Mouse (Mus musculus): ENCODE measurements around the gene Trak1. TPM values are rescaled to one million over a fixed set of nuclear protein-coding genes. Genes with fewer than 3 reads are reported as not detected.

Gene Trak1
- polyA plus RNA-seq, 1 experiment from 2014 or later = 11.6 TPM

DNA sequence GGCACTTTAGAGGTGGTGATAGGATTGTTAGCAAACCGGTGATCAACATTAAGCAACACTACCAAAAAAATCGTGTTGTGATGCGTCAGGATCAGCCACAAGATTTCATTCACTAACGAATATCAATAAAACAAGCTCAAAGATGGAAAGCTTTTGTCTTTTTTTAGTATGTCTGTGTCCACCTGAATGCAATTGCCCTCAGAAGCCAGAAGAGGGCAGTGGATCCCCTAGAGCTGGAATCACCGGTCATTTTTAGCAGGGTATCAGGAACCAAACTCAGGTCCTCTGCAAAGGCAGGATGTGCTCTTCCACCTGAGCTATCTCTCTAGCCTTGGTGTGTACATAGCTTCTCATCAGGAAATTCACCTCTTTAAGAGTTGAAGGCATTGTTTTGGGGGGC lies 177.5 kb downstream of the Trak1 start:
- Histone ChIP-seq H3K27ac (no peak overlapping the region), H3K9me3 (replicated peaks; ENCODE audit: low read length) (no peaks in the 10 kb centered on the region), H3K27me3 (ENCODE audit: insufficient read depth, low read length) (no peaks in the 10 kb centered on the region), H3K9ac (ENCODE audit: low read depth, low read length) (no peak overlapping the region), H3K4me2 (ENCODE audit: low read length) (no peak overlapping the region), H3K36me3 (ENCODE audit: insufficient read depth, low read length) (peaks cover 11% of the 10 kb centered on the region; the same call in 1 of the 2 replicates), H3K4me1 (replicated peaks; ENCODE audit: insufficient read depth, low read length) (no peaks in the 10 kb centered on the region; the same call in 1 of the 2 replicates), H3K4me3 (replicated peaks; ENCODE audit: low read depth, low read length) (no peak overlapping the region)
- DNase-seq (ENCODE audit: low spot score) (no peak), ATAC-seq (replicated peaks; ENCODE audit: low FRiP score, low read depth) (no peak)
- 87% methylated on average over 5 of the region's 5 CpGs for WGBS
- TF ChIP-seq CTCF (IDR thresholded peaks at IDR 0.05; ENCODE audit: low read depth) = peak; percentile 49

- ATAC-seq (replicated peaks; ENCODE audit: low FRiP score, low read depth) (no peak), DNase-seq (ENCODE audit: low spot score) (no peak)
- no peak overlapping the region for H3K9ac ChIP-seq (ENCODE audit: low read depth, low read length)
- no peaks in the 10 kb centered on the region for H3K27me3 ChIP-seq (ENCODE audit: insufficient read depth, low read length)
- H3K9me3 ChIP-seq (replicated peaks; ENCODE audit: low read length) = no peaks in the 10 kb centered on the region
- H3K27ac ChIP-seq = no peak overlapping the region
- H3K36me3 ChIP-seq (ENCODE audit: insufficient read depth, low read length) = peaks cover 11% of the 10 kb centered on the region; the same call in 1 of the 2 replicates
- 76% methylated on average over 16 of the region's 16 CpGs for WGBS
- H3K4me3 ChIP-seq (replicated peaks; ENCODE audit: low read depth, low read length) = no peak overlapping the region
- no peak for TF ChIP-seq CTCF (IDR thresholded peaks at IDR 0.05; ENCODE audit: low read depth)
- H3K4me2 ChIP-seq (ENCODE audit: low read length) = no peak overlapping the region
- H3K4me1 ChIP-seq (replicated peaks; ENCODE audit: insufficient read depth, low read length) = no peaks in the 10 kb centered on the region; the same call in 1 of the 2 replicates
These were observed 178.5 kb downstream of the Trak1 start for GRCm38 (mm10) chr9:121475488-121476452.

DNA sequence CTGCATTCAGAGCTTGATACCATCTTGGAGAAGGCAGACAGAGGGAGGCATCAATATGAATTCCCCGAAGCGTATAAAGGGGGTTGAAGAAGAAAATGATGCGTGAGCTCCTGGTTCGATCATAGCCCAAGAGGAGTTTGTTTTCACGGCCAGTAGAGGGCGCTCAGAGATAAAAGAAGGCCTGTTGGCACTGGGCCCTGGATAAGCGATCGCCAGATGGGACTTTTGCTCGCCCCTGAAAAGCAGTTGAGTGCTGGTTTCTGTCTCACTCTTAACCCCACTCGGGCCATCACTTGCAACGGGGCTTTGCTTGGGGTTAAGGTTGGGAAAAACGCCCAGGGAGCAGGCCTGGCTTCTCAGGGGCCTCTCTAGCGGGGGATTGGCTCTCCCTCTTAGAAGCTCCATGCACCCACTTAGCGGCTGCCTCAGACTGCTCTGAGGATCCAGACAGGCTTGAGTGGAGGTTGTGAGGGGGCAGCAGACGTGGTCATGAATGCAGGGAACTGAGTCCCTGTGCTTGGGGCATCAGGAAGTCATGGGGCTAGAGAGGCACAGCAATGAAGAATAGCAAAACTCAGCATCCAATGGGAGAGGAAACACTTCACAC lies 180.1 kb downstream of the Trak1 start:
- DNase-seq (ENCODE audit: low spot score) (peak; percentile 90), ATAC-seq (replicated peaks; ENCODE audit: low FRiP score, low read depth) (peak; percentile 16; the same call in 1 of the 2 replicates)
- Histone ChIP-seq H3K4me2 (ENCODE audit: low read length) (peak overlapping the region; percentile 44), H3K4me1 (replicated peaks; ENCODE audit: insufficient read depth, low read length) (no peaks in the 10 kb centered on the region; the same call in 1 of the 2 replicates), H3K4me3 (replicated peaks; ENCODE audit: low read depth, low read length) (no peak overlapping the region), H3K27ac (no peak overlapping the region), H3K9me3 (replicated peaks; ENCODE audit: low read length) (no peaks in the 10 kb centered on the region), H3K9ac (ENCODE audit: low read depth, low read length) (0 out of 2 replicates have a peak overlapping the region, but pooled peaks have one; percentile 37), H3K36me3 (ENCODE audit: insufficient read depth, low read length) (peaks cover 4% of the 10 kb centered on the region; the same call in 1 of the 2 replicates), H3K27me3 (ENCODE audit: insufficient read depth, low read length) (no peaks in the 10 kb centered on the region)
- TF ChIP-seq CTCF (IDR thresholded peaks at IDR 0.05; ENCODE audit: low read depth) = peak; percentile 85
- 15% methylated on average over 15 of the region's 15 CpGs for WGBS

DNA sequence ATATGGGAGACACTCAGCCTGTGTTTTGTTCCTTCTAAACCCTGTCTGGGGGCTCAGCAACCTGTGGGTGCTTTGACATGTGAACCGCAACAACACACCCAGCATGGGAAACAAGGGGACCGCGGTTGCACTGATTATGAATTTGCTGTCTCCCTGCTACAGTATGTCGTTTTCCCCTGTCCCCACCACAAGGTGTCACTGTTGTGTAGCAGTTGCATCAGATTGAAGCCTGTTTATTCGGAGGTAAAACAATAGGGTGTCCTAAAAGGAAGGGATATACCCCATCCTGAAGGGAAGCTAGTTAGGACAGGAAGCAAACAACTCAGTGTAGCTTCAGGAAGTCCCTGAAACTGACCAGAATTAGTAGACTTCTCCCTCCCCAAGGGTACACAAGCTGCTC lies 182.2 kb downstream of the Trak1 start:
- WGBS = 35% methylated on average over 5 of the region's 5 CpGs
- DNase-seq (ENCODE audit: low spot score) = peak; percentile 83
- Histone ChIP-seq H3K9ac (ENCODE audit: low read depth, low read length) (no peak overlapping the region), H3K27me3 (ENCODE audit: insufficient read depth, low read length) (no peaks in the 10 kb centered on the region), H3K9me3 (replicated peaks; ENCODE audit: low read length) (no peaks in the 10 kb centered on the region), H3K4me3 (replicated peaks; ENCODE audit: low read depth, low read length) (no peak overlapping the region), H3K36me3 (ENCODE audit: insufficient read depth, low read length) (no peaks in the 10 kb centered on the region), H3K4me1 (replicated peaks; ENCODE audit: insufficient read depth, low read length) (no peaks in the 10 kb centered on the region; the same call in 1 of the 2 replicates), H3K4me2 (ENCODE audit: low read length) (no peak overlapping the region), H3K27ac (no peak overlapping the region)
- ATAC-seq (replicated peaks; ENCODE audit: low FRiP score, low read depth) = no peak; the same call in 1 of the 2 replicates
- TF ChIP-seq CTCF (IDR thresholded peaks at IDR 0.05; ENCODE audit: low read depth) = peak; percentile 93

DNA sequence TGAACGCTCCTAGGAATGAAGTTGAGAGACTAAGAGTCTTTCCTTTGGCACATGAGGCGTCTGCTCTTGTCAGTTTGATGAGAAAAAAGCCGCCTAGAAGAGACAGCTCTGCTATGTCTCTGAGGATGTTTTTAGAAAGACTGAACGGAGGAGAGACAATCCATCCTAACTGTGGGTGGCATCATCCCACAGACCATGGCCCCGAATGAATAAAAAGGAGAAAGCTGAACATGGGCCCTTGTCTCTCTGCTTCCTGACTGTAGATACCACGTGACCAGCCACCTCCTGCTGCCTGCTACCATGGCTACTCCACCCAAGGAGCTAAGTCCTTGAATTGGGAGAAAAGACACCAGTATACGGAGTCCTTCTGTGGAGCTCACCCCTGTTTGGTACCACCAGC lies 189.9 kb downstream of the Trak1 start:
- Histone ChIP-seq H3K4me3 (replicated peaks; ENCODE audit: low read depth, low read length) (no peak overlapping the region), H3K4me1 (replicated peaks; ENCODE audit: insufficient read depth, low read length) (no peaks in the 10 kb centered on the region), H3K9ac (ENCODE audit: low read depth, low read length) (no peak overlapping the region), H3K27me3 (ENCODE audit: insufficient read depth, low read length) (peaks cover 2% of the 10 kb centered on the region; the same call in 1 of the 2 replicates), H3K9me3 (replicated peaks; ENCODE audit: low read length) (no peaks in the 10 kb centered on the region), H3K4me2 (ENCODE audit: low read length) (no peak overlapping the region), H3K36me3 (ENCODE audit: insufficient read depth, low read length) (no peaks in the 10 kb centered on the region), H3K27ac (no peak overlapping the region)
- no peak for DNase-seq (ENCODE audit: low spot score)
- 80% methylated on average over 7 of the region's 7 CpGs for WGBS
- ATAC-seq (replicated peaks; ENCODE audit: low FRiP score, low read depth) = no peak
- TF ChIP-seq CTCF (IDR thresholded peaks at IDR 0.05; ENCODE audit: low read depth) = no peak

DNA sequence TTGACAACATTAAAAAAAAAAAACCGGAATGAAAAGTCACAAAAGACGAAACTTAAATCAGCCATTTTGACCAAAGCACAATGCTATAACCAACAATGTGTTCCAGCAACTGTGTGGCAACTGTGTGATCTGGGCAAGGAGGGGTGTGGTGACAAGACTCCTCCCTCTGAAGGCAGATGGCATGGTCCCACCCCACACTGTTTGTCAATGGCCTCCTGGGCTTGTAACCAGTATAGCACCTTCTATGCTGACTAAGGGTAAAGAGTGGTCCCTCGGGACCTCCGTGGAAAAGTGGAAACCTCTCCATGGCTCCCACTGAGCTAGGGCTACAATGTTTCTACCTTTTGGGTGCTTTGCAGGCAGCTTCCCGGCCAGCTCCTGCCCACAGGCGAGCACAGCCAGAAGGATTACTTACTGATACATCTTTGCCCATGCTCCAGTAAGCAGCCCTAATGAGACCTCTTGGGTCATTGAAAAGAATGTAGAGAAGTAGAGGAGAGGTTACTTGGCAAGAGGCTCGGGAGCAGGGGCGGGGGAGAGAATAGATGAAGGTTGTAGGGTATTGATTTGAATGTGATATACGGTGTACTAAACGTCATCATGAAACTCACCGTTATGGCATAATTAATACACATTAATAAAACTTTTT lies 194.4 kb downstream of the Trak1 start:
- H3K4me1 ChIP-seq (replicated peaks; ENCODE audit: insufficient read depth, low read length) = 0 out of 2 replicates have a peak, but pooled peaks cover 5% of the 10 kb centered on the region
- no peak for TF ChIP-seq CTCF (IDR thresholded peaks at IDR 0.05; ENCODE audit: low read depth)
- no peak overlapping the region for H3K4me2 ChIP-seq (ENCODE audit: low read length)
- WGBS = 64% methylated on average over 11 of the region's 11 CpGs
- H3K27ac ChIP-seq = no peak overlapping the region
- H3K9ac ChIP-seq (ENCODE audit: low read depth, low read length) = no peak overlapping the region
- no peaks in the 10 kb centered on the region for H3K36me3 ChIP-seq (ENCODE audit: insufficient read depth, low read length)
- no peaks in the 10 kb centered on the region for H3K9me3 ChIP-seq (replicated peaks; ENCODE audit: low read length)
- ATAC-seq (replicated peaks; ENCODE audit: low FRiP score, low read depth) (no peak), DNase-seq (ENCODE audit: low spot score) (no peak)
- H3K27me3 ChIP-seq (ENCODE audit: insufficient read depth, low read length) = peaks cover 39% of the 10 kb centered on the region
- no peak overlapping the region for H3K4me3 ChIP-seq (replicated peaks; ENCODE audit: low read depth, low read length)
